Mouse (Mus musculus): ENCODE measurements around the gene Sin3a. TPM values are rescaled to one million over a fixed set of nuclear protein-coding genes. Genes with fewer than 3 reads are reported as not detected.
A peak's percentile ranks its signal among the peaks of the same experiment; 100 is the strongest.

Sin3a gene
- 25.3 and 26.6 TPM in 2 replicates for polyA plus RNA-seq (2015; fragmentation: Nextera tagmentation; extraction: Ambion mirVana)

DNA sequence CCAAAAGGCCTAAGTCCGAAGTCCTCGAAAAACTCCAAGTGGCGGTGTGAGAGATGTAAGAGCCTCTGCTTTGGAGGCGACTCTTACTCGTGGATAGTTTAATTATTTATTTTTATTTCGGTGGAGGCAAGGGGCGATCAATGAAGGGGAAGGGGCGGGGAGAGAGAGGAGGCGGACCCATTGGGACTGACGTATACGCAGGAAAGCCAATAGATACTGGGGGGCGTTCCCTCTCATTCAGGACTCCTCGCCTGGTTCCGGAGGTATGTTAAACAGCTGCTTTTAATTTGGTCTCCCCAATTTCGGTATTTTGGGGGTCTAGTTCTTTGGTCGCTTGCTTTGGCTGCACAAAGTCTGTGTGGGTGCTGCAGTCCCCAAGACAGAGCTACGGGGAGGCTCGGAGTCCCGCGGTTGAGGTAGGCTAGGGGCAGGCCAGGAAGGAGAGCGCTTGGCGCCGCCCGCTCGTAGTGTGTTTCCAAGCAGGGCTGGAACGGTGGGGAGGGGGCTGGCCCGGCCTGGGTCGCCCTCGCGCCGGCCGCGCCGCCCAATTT, at the start of gene Sin3a:
Gene Sin3a, plus strand, starts transcription at position 240 of the 551 bp plus-strand sequence.
- DNase-seq (ENCODE audit: low spot score), result peak; percentile 84

DNA sequence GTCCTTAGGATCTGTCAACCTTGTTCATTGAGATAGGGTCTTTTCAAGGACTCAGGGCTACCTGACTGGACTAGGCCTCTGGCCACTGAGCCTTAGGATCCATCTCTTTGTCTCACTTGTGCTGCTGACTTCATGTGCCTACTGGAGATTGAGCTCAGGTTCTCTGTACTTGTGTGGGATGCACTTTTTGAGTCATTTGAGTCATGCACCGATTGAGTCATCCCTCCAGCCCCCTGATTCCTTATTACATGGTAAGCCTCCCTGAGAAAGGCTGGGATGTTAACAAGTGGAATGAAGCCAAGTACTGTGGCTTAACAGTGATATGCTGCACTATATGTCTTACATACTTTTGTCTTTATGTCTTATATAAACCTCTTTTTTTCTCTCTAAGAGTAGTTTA, 40.1 kb upstream of the Sin3a start:
- DNase-seq (ENCODE audit: low spot score), result no peak

DNA sequence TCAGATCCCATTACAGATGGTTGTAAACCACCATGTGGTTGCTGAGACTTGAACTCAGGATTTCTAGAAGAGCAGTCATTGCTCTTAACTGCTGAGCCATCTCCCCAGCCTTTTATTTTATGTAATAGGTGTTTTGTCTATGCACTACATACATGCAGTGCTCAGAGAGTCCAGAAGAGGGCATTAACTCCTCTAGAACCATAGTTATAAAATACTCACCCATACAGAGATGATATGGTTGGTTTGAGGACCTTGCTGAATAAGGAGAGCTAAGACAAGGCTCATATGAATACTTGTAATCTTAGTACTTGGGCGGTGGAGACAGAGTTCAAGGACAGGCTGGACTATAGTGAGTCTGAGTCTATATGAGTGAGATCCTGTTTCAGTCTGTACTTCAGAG, 15.6 kb upstream of the Sin3a start:
- DNase-seq (ENCODE audit: low spot score), result peak; percentile 65

DNA sequence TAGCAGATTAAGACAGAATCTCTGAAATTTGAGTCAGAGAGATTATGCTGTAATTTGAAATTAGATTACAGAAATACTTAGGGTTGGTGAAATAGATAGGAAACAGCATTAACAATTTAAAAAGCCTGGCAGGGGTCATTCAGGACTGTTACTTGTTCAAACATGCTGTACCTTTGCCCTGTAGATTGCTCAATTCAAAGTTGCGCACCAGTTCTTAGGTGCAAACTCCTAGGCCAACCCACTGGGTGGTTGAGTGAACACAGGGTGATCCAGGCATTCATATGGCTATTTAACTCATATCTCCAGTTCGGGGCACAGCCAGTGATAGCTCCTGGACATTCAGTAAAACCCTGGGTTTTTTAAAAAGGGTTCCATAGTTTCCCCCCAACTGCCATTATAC, 7.7 kb upstream of the Sin3a start:
- no peak for DNase-seq (ENCODE audit: low spot score)

DNA sequence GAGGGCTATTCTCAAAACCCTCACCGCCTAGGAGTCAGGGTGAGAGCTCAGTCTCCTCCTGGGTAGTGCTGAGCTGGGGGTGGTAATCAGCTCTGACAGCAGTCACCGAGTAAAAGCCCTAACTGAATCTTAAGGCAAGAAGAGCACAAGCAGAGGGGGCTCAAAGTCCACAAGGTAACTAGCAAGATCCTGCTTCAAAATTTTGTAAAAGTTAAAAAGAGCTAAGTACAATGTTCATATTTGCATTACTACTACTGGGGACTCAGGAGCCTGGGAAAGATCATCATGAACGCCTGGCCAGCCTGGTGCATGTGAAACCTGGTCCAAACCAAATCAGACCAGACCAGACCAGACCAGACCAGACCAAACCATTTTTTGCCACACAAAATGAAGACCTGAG, 3.6 kb upstream of the Sin3a start:
- DNase-seq (ENCODE audit: low spot score), result no peak

DNA sequence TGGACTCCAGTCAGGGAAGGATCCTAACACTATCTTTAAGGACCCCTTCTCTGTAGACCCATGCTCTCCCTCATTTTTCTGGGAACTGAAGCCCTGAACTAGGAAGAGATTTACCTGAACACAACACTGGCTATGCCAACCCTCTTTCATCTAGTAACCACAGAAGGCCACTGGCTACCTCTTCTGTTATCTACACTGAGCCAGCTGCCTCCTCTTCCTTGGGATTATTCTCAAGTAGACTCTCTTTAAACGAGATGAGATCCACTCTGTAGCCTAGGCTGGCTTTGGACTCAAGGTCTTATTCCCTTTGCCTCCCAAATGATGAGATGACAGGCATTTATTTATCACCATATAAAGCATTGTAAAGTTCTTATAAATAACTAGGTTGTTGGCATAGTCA, 1.6 kb upstream of the Sin3a start:
- no peak for DNase-seq (ENCODE audit: low spot score)

DNA sequence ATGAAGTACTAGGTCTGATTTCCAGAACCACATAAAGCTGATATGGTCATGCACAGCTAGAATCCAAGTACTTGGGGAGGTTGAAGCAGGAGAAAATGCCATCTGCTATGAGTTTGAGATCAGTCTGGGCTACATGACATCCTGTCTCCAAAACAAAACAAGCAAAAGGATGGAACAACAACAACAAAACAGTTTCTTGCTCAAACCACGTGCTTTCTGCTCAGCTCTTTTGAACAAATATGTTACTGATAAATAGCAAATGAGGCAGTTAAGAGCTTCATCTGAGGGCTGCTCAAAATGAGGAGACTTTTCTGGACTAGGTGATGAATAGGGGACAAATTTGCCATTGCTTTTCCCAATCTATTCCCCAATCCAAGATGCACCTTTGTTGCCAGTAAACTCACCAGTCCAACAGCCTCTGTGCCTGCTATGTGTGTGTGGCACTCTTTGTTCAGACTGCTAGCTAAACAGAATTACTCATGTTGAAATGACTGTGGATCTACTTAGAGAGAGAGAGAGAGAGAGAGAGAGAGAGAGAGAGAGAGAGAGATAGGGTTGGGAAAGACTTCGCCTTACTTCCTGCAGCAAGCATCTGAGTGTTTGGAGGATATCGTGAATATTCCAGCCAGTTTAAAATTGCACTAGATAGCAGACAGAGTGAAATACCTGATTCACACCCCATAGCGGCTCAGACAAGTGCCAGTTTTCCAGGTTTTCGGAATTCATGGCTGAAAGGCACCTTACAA, 867 bp upstream of the Sin3a start:
- no peak for DNase-seq (ENCODE audit: low spot score)

DNA sequence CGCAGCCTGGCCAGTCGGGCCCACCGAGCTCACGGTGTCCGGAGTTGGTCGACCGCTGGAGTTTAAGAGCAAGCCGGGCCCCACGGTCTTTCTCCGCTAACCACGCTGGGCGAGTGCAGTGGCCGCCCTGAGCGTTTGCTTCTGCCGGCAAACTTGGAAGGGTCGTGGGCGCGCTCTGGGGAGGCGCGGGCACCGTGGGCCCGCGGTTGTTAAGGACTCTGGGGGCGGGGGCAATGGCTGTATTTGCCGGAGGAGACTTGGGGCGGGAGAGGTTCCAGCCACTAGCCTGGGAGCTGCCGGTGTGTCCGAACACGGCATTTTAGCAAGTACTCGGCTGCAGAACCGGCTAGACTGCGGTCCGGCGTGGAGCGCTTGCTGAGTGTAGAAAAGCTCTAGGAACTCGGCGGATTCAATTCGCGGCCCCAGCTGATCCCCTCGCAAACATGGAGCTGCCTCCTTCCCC, 717 bp downstream of the Sin3a start:
- no peak for DNase-seq (ENCODE audit: low spot score)

DNA sequence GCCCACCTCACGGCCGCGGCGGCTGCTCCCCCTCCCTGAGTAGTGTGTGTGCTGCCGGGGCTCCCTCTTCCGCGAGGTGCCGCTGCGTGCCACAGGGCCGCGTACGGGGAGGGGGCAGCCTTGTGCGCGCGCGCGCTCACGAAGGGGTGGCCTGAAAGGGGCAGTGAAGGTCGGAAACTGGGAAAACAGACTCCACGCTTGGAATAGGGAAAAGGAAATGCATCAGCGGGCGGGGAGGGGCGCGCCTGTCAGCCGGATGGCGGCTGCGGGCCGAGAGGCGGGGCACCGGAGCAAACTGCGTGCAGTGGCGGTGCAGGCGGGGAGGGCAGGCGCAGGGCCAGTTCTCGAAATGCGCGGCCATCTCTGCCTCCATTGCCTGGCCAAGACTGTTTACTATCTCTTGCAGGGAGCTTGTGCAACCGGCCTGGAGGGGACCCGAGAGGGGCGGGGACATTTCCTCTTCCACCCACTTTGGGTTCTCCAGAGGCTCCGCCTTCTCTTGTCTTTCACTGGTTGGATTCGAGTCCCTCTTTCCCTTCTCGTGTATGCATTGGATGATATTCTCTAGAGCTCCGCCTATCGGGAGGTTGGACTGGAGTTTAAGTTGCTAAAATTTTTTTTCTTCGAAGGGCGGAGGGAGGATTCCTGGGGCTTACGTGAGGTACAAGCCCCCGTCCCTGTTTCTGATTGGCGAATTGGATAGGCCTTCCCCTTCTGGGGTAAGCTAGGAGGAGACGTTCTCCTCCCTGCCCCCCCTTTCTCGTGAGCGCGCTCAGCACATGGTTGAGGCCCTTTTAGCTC, 1.3 kb downstream of the Sin3a start:
- DNase-seq (ENCODE audit: low spot score), result peak; percentile 100

DNA sequence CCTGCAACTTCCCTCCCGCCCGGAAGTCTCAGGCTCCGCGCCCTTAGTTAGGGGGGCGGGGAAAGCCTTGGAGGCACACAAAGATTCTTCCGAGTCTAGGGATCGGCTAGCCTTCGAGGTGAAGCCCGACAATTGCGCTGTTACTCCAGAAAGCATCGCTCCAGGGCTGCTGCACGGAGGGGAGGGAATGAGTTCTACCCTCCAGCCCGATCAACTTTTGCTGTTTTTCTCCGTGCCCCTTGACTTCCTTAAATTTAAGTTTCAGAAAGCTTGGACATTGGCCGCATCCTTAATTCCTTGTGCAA, 1.9 kb downstream of the Sin3a start:
- DNase-seq (ENCODE audit: low spot score), result no peak

DNA sequence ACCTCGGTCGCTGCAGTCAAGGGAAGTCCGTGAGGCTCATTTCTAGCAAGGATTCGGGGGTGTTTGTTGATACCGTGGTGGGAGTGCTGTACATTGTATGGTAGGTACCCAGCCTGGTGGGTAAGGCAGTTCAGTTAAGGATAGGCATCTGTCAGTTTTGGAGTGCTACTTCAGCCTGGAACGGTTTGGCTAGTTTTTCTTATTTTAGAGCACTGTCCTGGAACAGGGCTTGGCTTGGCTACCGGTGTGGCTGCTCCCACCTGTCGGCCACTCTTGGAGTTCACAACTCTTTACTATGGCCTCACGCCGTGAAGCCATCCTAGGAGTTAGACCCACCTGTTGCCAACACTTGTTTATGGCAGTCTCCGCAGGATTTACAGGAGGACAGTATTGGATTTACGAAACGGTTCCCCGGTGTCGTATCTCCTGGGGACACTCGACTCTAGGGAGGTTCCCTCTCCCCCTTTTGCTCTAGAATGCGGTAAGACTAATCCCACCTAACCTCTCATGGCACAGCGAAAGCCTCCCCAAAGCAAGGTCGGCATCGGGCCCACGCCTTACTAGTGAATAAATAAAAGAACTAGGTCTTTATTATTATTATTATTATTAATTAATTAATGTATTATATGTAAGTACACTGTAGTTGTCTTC, 2.5 kb downstream of the Sin3a start:
- DNase-seq (ENCODE audit: low spot score), result peak; percentile 33

DNA sequence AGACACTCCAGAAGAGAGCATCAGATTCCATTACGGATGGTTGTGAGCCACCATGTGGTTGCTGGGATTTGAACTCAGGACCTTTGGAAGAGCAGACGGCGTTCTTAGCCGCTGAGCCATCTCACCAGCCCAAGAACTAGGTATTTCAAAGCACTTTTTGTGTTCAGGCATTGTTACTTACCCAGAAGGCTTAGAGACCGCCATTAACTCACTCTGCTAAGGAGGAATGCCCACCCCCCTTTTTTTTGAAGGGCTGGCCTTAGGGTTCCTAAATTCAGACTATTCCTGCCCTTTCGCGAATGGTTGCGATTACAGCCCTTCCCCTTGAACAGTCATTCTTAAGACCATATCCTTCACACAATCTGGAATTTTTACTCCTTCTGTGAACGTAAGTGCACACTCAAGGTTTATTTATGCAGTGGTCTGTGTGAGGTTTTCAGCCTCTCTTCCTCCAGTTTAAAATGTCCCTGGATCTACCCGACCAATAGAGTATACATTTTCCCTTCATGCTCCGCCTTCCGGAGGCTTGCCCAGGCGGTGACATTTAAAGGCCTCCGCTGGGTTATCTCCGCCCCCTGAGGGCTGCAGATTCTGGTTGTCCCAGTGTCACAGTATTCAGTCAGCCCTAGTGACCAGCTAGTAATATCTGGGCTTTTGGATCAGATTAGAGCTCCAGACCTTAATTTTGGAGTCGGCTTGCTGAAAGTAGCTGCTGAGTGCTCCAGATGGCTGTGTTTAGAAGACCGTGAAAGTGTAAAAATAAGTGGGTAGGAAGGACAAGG, 3.2 kb downstream of the Sin3a start:
- peak; percentile 78 for DNase-seq (ENCODE audit: low spot score)

DNA sequence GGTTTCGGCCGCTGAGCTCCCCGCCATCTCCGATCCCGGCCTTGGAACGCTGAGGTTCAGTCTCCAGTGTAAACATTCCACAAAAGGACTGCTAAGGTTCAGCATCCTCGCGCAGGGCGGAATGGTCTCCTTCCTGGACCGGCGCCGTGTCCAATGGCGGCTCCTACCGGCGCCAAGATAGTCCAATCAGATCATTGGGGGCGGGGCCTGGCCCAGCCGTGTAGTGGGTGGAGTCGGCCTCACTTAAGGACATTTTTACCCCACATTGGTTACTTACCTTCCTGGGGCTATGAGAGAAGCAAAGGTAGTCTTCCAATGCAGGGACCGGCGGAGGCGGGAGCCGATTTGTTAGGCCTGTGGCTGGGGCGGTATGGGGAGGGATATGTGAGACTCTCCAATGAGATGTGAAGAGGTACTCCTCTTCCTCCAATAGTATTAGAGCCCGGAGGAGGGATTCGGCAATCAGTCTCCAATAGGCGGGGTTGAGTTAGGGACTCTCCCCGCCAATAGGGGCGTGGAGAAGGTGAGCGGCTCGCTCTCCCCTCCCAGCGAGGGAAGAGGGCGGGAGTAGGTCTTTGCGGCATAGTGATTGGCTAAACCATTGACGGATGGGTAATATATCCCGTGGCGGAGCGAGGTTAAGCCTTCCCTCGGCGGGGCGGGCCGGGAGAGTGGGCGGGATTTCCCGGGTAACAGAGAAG, 4.0 kb downstream of the Sin3a start:
- DNase-seq (ENCODE audit: low spot score), result peak; percentile 100

DNA sequence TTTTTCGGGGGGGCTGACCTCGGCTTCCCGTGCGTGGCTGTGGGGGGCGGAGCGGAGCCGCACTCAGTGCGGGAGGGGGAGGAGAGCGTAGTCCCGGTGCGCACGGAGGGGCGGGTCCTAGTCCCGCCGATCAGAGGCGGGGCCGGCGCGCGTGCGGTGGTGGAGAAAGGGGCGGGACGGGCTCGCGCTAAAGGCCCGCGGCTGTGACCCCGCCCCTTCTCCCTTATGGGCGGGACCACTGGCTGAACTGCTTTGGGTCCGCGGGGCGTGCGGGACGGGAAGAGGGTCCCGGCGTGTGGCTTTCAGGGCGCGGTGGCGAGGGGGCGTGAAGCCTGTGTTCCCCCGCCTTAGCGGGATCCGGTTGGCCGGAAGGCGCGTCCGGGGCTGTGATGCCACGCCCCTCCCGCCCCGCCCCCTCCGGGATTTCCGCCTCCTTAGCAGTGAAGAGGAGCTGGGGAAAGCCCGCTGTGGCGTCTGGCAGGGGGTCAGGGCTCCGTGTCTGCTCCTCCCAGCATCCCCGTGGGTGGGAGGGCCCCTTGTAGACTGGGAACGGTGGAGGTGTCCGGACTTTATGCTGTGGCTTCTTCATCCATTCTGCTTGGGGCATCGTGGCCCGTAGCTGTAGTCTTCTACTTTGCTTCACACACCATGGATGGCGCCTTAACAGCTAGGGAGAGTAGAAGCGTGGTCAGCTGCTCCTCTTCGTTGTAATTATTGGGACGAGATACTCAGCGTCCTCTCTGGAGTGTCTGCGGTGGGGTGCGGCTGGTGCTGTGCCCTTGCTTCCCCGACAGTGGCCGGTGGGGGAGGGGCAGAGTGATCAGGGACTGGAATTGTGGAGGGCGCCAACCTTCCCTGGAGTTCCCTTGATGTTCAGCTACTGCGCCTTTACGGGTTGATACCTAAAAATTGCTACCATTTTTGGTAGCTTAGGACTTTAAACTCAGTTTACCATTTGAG, 5.1 kb downstream of the Sin3a start:
- DNase-seq (ENCODE audit: low spot score), result peak; percentile 91

DNA sequence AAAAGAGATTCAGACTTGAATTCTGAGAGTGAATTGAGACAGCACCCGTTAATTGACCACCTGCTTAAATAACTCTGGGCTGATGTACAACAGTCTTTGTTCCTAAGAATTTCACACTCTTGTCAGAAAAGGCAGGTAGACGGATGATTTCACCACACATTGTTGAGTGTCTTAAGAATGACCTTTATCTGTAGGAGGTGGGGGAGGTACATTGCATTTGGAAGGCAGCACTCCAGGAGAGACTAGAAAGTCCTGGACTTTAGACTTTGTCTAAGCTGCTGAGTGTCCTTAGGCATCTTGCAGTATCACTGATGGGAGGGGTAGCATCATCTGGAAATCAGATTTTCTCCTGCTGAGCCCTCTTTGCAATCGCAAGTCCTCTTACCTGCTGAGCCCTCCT, 10.4 kb downstream of the Sin3a start:
- DNase-seq (ENCODE audit: low spot score), result no peak

DNA sequence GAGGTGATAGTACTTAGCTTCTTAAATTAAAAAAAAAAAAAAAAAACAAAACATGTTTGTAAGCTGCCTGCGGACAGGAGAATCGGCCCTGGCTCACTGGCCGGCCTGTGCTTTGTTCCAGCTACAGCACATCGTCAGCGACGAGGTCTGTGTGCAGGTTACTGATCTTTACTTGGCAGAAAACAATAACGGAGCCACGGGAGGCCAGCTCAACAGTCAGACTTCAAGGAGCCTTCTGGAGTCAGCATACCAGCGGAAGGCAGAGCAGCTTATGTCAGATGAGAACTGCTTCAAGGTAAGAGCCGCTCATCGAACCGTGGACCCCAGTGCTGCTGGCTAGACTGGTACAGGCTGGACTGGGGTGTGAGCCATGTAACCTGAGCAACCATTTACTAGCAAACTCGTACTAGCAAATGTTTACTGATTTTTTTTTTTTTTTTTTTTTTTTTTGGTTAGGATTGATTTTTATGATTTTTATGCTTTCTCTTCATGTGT, 45.5 kb downstream of the Sin3a start:
- DNase-seq (ENCODE audit: low spot score), result no peak

DNA sequence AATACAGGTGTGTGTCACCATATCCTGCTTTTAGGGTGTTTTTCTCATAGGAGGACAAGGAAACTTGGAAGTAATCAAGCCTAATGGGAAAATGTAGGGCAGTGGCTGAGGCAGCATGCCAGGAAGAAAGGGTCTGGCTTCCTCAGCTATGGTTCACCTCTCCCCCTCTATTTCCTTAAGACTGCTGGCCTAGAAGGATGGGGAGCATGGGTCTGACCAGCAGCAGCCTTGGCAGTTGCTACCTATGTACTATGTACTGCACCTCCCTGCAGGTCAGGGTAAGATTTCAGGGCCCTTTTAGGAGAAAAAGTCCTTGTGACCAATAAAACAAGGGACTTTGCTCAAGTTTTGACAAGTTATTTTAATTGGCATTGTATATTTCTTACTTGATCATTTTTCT, 57.8 kb downstream of the Sin3a start:
- DNase-seq (ENCODE audit: low spot score), result no peak

DNA sequence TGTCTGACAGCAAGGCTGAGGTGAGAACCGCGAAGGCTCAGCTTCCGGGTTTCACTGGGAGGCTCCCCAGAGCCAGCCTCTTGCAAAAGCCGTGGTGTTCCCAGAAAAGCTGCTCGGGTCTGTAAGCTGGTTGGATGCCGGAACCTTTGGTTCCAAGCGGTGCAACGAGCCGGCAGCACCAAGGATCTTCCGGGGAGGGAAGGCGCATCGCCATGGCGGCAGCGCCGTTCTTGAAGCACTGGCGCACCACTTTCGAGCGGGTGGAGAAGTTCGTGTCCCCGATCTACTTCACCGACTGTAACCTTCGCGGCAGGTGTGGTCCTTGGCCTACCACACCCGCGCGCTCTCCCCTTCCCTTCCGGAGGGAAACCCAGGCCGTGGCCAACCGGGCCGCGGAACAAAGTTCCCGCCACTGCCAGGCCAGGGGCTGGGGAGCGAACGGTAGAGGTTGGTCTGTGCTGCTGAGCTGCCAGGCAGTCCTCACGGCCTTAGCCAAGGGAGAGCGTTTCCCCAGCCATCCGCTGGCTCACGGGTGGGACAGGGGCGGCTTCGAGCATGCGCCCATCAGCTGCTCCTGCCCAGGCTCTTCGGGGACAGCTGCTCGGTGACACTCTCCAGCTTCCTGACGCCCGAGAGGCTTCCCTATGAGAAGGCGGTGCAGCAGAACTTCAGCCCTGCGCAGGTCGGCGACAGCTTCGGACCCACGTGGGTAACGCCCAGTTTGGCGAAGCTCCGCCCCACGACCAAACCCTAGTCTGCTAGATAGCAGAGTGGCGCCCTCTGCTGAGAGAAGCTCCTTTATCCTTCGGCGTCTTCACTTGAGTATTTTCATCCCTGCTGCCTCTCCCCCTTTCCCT, 59.0 kb downstream of the Sin3a start, which contains the start of gene Man2c1:
Gene Man2c1, plus strand, starts transcription at position 114 of the 857 bp plus-strand sequence.
- DNase-seq (ENCODE audit: low spot score), result peak; percentile 93

Measured in thymus, postnatal 0 days (tissue).